ENCODE assay signal across 29 mouse cellular contexts in genomic region chr2:32676821-32677220, GRCm38 (mm10). TPM values are rescaled to one million over a fixed set of nuclear protein-coding genes. Genes with fewer than 3 reads are reported as not detected.
A peak's percentile ranks its signal among the peaks of the same experiment; 100 is the strongest.
DNase-seq lines count a peak whose midpoint lies in the region; ATAC-seq and TF ChIP-seq lines count a peak whose summit lies in the region.
"Had no signal": no experiment of that assay in that cellular context is flagged by ENCODE, and none has a peak within 500 bp of the region (broad histone marks: within the 10 kb centered on the region; RNA-seq: fewer than 3 reads in every experiment).

No protein-coding gene starts in this region.

- H3K27ac ChIP-seq in heart, postnatal 0 days (ENCODE audit: low read depth), result no peak overlapping the region
- H3K27ac ChIP-seq in liver, adult 2 months (replicated peaks; ENCODE audit: insufficient read depth, low read depth, low read length), result no peak overlapping the region
- no peak overlapping the region for H3K27ac ChIP-seq in liver, embryonic 12.5 days
- H3K27ac ChIP-seq in intestine, embryonic 16.5 days (ENCODE audit: low read length), result no peak overlapping the region
- H3K27ac ChIP-seq: embryonic facial prominence, embryonic 10.5 days; forebrain, embryonic 10.5 days; hindbrain, embryonic 15.5 days; liver, embryonic 15.5 days; midbrain, embryonic 13.5 days had no signal

- no peak for TF ChIP-seq EP300 in heart, postnatal 0 days (IDR thresholded peaks at IDR 0.05; ENCODE audit: low read depth)

- no peaks in the 10 kb centered on the region for H3K9me3 ChIP-seq in heart, postnatal 0 days (replicated peaks; ENCODE audit: control insufficient read depth, low read length)
- peaks cover 3% of the 10 kb centered on the region; the same call in 1 of the 2 replicates for H3K9me3 ChIP-seq in liver, embryonic 12.5 days (replicated peaks)
- H3K9me3 ChIP-seq in E14TG2a.4 (ENCODE audit: low read length), result no peaks in the 10 kb centered on the region
- H3K9me3 ChIP-seq in intestine, embryonic 16.5 days (ENCODE audit: control insufficient read depth, low read length), result no peaks in the 10 kb centered on the region
- H3K9me3 ChIP-seq: embryonic facial prominence, embryonic 10.5 days; forebrain, embryonic 10.5 days; hindbrain, embryonic 15.5 days; liver, embryonic 15.5 days; megakaryocyte, embryonic 14.5 days; midbrain, embryonic 13.5 days had no signal

- TF ChIP-seq POLR2A in liver, adult 2 months (IDR thresholded peaks at IDR 0.05; ENCODE audit: extremely low read depth, insufficient read depth, low read length), result no peak

- no peak overlapping the region for H3K9ac ChIP-seq in heart, postnatal 0 days (replicated peaks; ENCODE audit: low read depth, low read length)
- H3K9ac ChIP-seq in liver, adult 2 months (ENCODE audit: low read depth, low read length), result no peak overlapping the region
- H3K9ac ChIP-seq in liver, embryonic 12.5 days, result no peak overlapping the region
- no peak overlapping the region for H3K9ac ChIP-seq in intestine, embryonic 16.5 days (ENCODE audit: low read depth, low read length)
- H3K9ac ChIP-seq: hindbrain, embryonic 15.5 days; liver, embryonic 15.5 days; midbrain, embryonic 13.5 days had no signal

- H3K4me2 ChIP-seq in heart, postnatal 0 days (ENCODE audit: low read depth, low read length), result no peak overlapping the region
- no peak overlapping the region for H3K4me2 ChIP-seq in liver, embryonic 12.5 days
- H3K4me2 ChIP-seq in intestine, embryonic 16.5 days (ENCODE audit: low read depth, low read length), result no peak overlapping the region
- H3K4me2 ChIP-seq: hindbrain, embryonic 15.5 days; liver, embryonic 15.5 days; midbrain, embryonic 13.5 days had no signal

- WGBS in heart, postnatal 0 days, result 87% methylated on average over 3 of the region's 3 CpGs
- 88% methylated on average over 3 of the region's 3 CpGs for WGBS in liver, adult 2 months
- WGBS in liver, embryonic 12.5 days (ENCODE audit: insufficient replicate concordance), result 72% methylated on average over 3 of the region's 3 CpGs
- WGBS in intestine, embryonic 16.5 days, result 89% methylated on average over 3 of the region's 3 CpGs

- peaks cover 79% of the 10 kb centered on the region for H3K36me3 ChIP-seq in heart, postnatal 0 days (replicated peaks; ENCODE audit: control insufficient read depth, insufficient read depth, low read length)
- H3K36me3 ChIP-seq in liver, adult 2 months (ENCODE audit: control insufficient read depth, insufficient read depth, low read length), result peaks cover 1% of the 10 kb centered on the region; the same call in 1 of the 2 replicates
- H3K36me3 ChIP-seq in liver, embryonic 12.5 days, result peaks cover 81% of the 10 kb centered on the region
- H3K36me3 ChIP-seq in E14TG2a.4 (ENCODE audit: insufficient read depth, low read length), result peaks cover 94% of the 10 kb centered on the region
- H3K36me3 ChIP-seq in intestine, embryonic 16.5 days (ENCODE audit: control insufficient read depth, insufficient read depth, low read length), result no peaks in the 10 kb centered on the region
- H3K36me3 ChIP-seq: hindbrain, embryonic 15.5 days; midbrain, embryonic 13.5 days had no signal

- H3K4me1 ChIP-seq in heart, postnatal 0 days (ENCODE audit: control insufficient read depth, insufficient read depth), result peaks cover 11% of the 10 kb centered on the region; the same call in 1 of the 2 replicates
- H3K4me1 ChIP-seq in liver, adult 2 months (ENCODE audit: control insufficient read depth, insufficient read depth, low read length), result no peaks in the 10 kb centered on the region
- H3K4me1 ChIP-seq in liver, embryonic 12.5 days, result peaks cover 36% of the 10 kb centered on the region
- H3K4me1 ChIP-seq in E14TG2a.4 (replicated peaks; ENCODE audit: low read depth, low read length), result peaks cover 46% of the 10 kb centered on the region
- H3K4me1 ChIP-seq in intestine, embryonic 16.5 days (ENCODE audit: control insufficient read depth, insufficient read depth, low read length), result peaks cover 36% of the 10 kb centered on the region
- H3K4me1 ChIP-seq: midbrain, embryonic 13.5 days had no signal

- H3K27me3 ChIP-seq in heart, postnatal 0 days (ENCODE audit: control insufficient read depth, insufficient read depth, low read length), result no peaks in the 10 kb centered on the region
- no peaks in the 10 kb centered on the region for H3K27me3 ChIP-seq in liver, adult 2 months (ENCODE audit: control insufficient read depth, insufficient read depth, low read length)
- H3K27me3 ChIP-seq in liver, embryonic 12.5 days (replicated peaks), result no peaks in the 10 kb centered on the region
- H3K27me3 ChIP-seq in E14TG2a.4 (ENCODE audit: insufficient read depth, low read length), result no peaks in the 10 kb centered on the region
- H3K27me3 ChIP-seq in intestine, embryonic 16.5 days (replicated peaks; ENCODE audit: control insufficient read depth, insufficient read depth, low read length), result no peaks in the 10 kb centered on the region
- H3K27me3 ChIP-seq: hindbrain, embryonic 15.5 days; liver, embryonic 15.5 days; megakaryocyte, embryonic 14.5 days; midbrain, embryonic 13.5 days had no signal

- ATAC-seq in heart, postnatal 0 days (ENCODE audit: insufficient read depth, low read depth), result no peak
- no peak for ATAC-seq in liver, embryonic 12.5 days
- no peak for ATAC-seq in intestine, embryonic 16.5 days
- ATAC-seq: CD4-positive, CD25-positive, alpha-beta regulatory T cell, adult 4 months; forebrain, embryonic 16.5 days; midbrain, embryonic 13.5 days had no signal

- peak; percentile 16; the same call in 1 of the 2 replicates for TF ChIP-seq CTCF in heart, postnatal 0 days (IDR thresholded peaks at IDR 0.05; ENCODE audit: low read depth)
- peak; percentile 17; the same call in 1 of the 2 replicates for TF ChIP-seq CTCF in liver, adult 2 months (IDR thresholded peaks at IDR 0.05; ENCODE audit: low read depth, low read length)
- peak; percentile 24 for TF ChIP-seq CTCF in E14TG2a.4 (conservative IDR thresholded peaks at IDR 0.05; ENCODE audit: low read length)

- H3K79me2 ChIP-seq in liver, adult 2 months (ENCODE audit: control insufficient read depth, insufficient read depth, low read length), result no peaks in the 10 kb centered on the region

- DNase-seq in heart, postnatal 0 days (ENCODE audit: low spot score), result no peak
- no peak for DNase-seq in heart, adult 18-20 months
- no peak for DNase-seq in liver, adult 2 months (ENCODE audit: extremely low read depth, low read depth, low spot score)
- DNase-seq in ZHBTc4 (ENCODE audit: low read depth, low spot score), result peak; percentile 57
- no peak for DNase-seq in embryo, embryonic 10.5 days (ENCODE audit: low spot score)
- DNase-seq: adrenal gland, postnatal 36 days; cerebellum, adult 11 months; cerebellum, adult 9-11 months; gastrocnemius, postnatal 25 days; heart, postnatal 4 days; kidney, adult 11 months; kidney, postnatal 14 days; layer of hippocampus, postnatal 36 days; lung, postnatal 10 days; right cerebral cortex, postnatal 25 days; spleen, adult 18-20 months; thymus, postnatal 25 days had no signal

- H3K4me3 ChIP-seq in heart, postnatal 0 days (ENCODE audit: low read depth, low read length), result no peak overlapping the region
- H3K4me3 ChIP-seq in liver, adult 2 months (ENCODE audit: insufficient read depth, low read depth, low read length), result no peak overlapping the region
- no peak overlapping the region for H3K4me3 ChIP-seq in liver, embryonic 12.5 days
- H3K4me3 ChIP-seq in E14TG2a.4 (replicated peaks; ENCODE audit: low read length), result no peak overlapping the region
- no peak overlapping the region for H3K4me3 ChIP-seq in intestine, embryonic 16.5 days (ENCODE audit: low read length)
- H3K4me3 ChIP-seq: embryonic facial prominence, embryonic 10.5 days; forebrain, embryonic 10.5 days; hindbrain, embryonic 15.5 days; liver, embryonic 15.5 days; megakaryocyte, embryonic 14.5 days; midbrain, embryonic 13.5 days had no signal

RNA-seq across cellular contexts. Expression of gene Fpgs, which starts 27.1 kb away (rescaled TPM):
- 13.6 and 14.5 TPM in 2 replicates for total RNA-seq in heart, postnatal 0 days (2014; rRNA removed; ENCODE audit: low replicate concordance)
- 8.5 and 10.9 TPM in 2 replicates for polyA plus RNA-seq in heart, postnatal 0 days (2015; fragmentation: Nextera tagmentation; extraction: Ambion mirVana)
- total RNA-seq in heart, adult 18-20 months (2021), result 1 to 10 TPM; 4.4 to 5.0 TPM
- total RNA-seq in liver, adult 2 months (2014; rRNA removed), result 158 and 175 TPM in 2 replicates
- 414 and 481 TPM in 2 replicates for polyA plus RNA-seq in liver, adult 2 months (2012; rRNA removed)
- 32.8 and 35.8 TPM in 2 replicates for polyA plus RNA-seq in liver, embryonic 12.5 days (2016; fragmentation: Nextera tagmentation; extraction: Ambion mirVana)
- 29.8 and 32.0 TPM in 2 replicates for polyA plus RNA-seq in intestine, embryonic 16.5 days (2015; fragmentation: Nextera tagmentation; extraction: Ambion mirVana)

RNA-seq across cellular contexts. Expression of gene Eng, which starts 30.4 kb away (rescaled TPM):
- total RNA-seq in heart, postnatal 0 days (2014; rRNA removed; ENCODE audit: low replicate concordance), result 123 and 148 TPM in 2 replicates
- 133 and 137 TPM in 2 replicates for polyA plus RNA-seq in heart, postnatal 0 days (2015; fragmentation: Nextera tagmentation; extraction: Ambion mirVana)
- total RNA-seq in heart, adult 18-20 months (2021), result 100 to 1,000 TPM in 1 of 2 experiments, 10 to 100 TPM in 1; 95.1 to 106 TPM
- total RNA-seq in liver, adult 2 months (2014; rRNA removed), result 14.2 and 25.9 TPM in 2 replicates
- 55.0 and 70.8 TPM in 2 replicates for polyA plus RNA-seq in liver, adult 2 months (2012; rRNA removed)
- polyA plus RNA-seq in liver, embryonic 12.5 days (2016; fragmentation: Nextera tagmentation; extraction: Ambion mirVana), result 32.4 and 35.4 TPM in 2 replicates
- 66.8 and 70.3 TPM in 2 replicates for polyA plus RNA-seq in intestine, embryonic 16.5 days (2015; fragmentation: Nextera tagmentation; extraction: Ambion mirVana)
- polyA plus RNA-seq: CD4-positive, CD25-positive, alpha-beta regulatory T cell, adult 4 months had no signal

RNA-seq across cellular contexts. Expression of gene Cdk9, which starts 36.1 kb away (rescaled TPM):
- 42.4 and 58.4 TPM in 2 replicates for total RNA-seq in heart, postnatal 0 days (2014; rRNA removed; ENCODE audit: low replicate concordance)
- polyA plus RNA-seq in heart, postnatal 0 days (2015; fragmentation: Nextera tagmentation; extraction: Ambion mirVana), result 33.1 and 35.5 TPM in 2 replicates
- total RNA-seq in heart, adult 18-20 months (2021), result 10 to 100 TPM; 22.4 to 24.1 TPM
- 19.5 and 27.3 TPM in 2 replicates for total RNA-seq in liver, adult 2 months (2014; rRNA removed)
- 46.6 and 63.7 TPM in 2 replicates for polyA plus RNA-seq in liver, adult 2 months (2012; rRNA removed)
- 85.3 and 86.1 TPM in 2 replicates for polyA plus RNA-seq in liver, embryonic 12.5 days (2016; fragmentation: Nextera tagmentation; extraction: Ambion mirVana)
- polyA plus RNA-seq in intestine, embryonic 16.5 days (2015; fragmentation: Nextera tagmentation; extraction: Ambion mirVana), result 83.4 and 86.0 TPM in 2 replicates

RNA-seq across cellular contexts. Expression of gene Sh2d3c, which starts 44.0 kb away (rescaled TPM):
- total RNA-seq in heart, postnatal 0 days (2014; rRNA removed; ENCODE audit: low replicate concordance), result 17.0 and 26.2 TPM in 2 replicates
- polyA plus RNA-seq in heart, postnatal 0 days (2015; fragmentation: Nextera tagmentation; extraction: Ambion mirVana), result 22.9 and 24.2 TPM in 2 replicates
- 10 to 100 TPM; 23.1 to 30.8 TPM for total RNA-seq in heart, adult 18-20 months (2021)
- total RNA-seq in liver, adult 2 months (2014; rRNA removed), result 2.2 and 3.2 TPM in 2 replicates
- polyA plus RNA-seq in liver, adult 2 months (2012; rRNA removed), result 7.5 and 10.4 TPM in 2 replicates
- 9.7 and 10.1 TPM in 2 replicates for polyA plus RNA-seq in liver, embryonic 12.5 days (2016; fragmentation: Nextera tagmentation; extraction: Ambion mirVana)
- 26.1 and 26.5 TPM in 2 replicates for polyA plus RNA-seq in intestine, embryonic 16.5 days (2015; fragmentation: Nextera tagmentation; extraction: Ambion mirVana)

RNA-seq across cellular contexts. Expression of gene Ak1, which starts 55.3 kb away (rescaled TPM):
- total RNA-seq in heart, postnatal 0 days (2014; rRNA removed; ENCODE audit: low replicate concordance), result 544 and 572 TPM in 2 replicates
- 721 and 737 TPM in 2 replicates for polyA plus RNA-seq in heart, postnatal 0 days (2015; fragmentation: Nextera tagmentation; extraction: Ambion mirVana)
- total RNA-seq in heart, adult 18-20 months (2021), result 100 to 1,000 TPM; 654 to 691 TPM
- 0.47 and 1.4 TPM in 2 replicates for total RNA-seq in liver, adult 2 months (2014; rRNA removed)
- 0.26 and 0.34 TPM in 2 replicates for polyA plus RNA-seq in liver, adult 2 months (2012; rRNA removed)
- 2.6 TPM in 2 replicates for polyA plus RNA-seq in liver, embryonic 12.5 days (2016; fragmentation: Nextera tagmentation; extraction: Ambion mirVana)
- 15.3 and 18.6 TPM in 2 replicates for polyA plus RNA-seq in intestine, embryonic 16.5 days (2015; fragmentation: Nextera tagmentation; extraction: Ambion mirVana)
- total RNA-seq: monocyte, adult 5-6 weeks had no signal
- polyA plus RNA-seq: CD4-positive, CD25-positive, alpha-beta regulatory T cell, adult 4 months had no signal

Comparison
In these comparisons a context has a peak if more than half of its experiments do, and no peak if none do; other contexts are left out.
1. RNA of gene Fpgs, which starts 27.1 kb away (polyA plus RNA-seq): 414 to 481 TPM in liver, adult 2 months; 32.8 to 35.8 TPM in liver, embryonic 12.5 days, 29.8 to 32.0 TPM in intestine, embryonic 16.5 days and 8.5 to 10.9 TPM in heart, postnatal 0 days; every median in the first group is over 10 times any median in the second.
2. Peak in every context shown above with its lines, with median percentiles within 50 percentile points of each other: CTCF ChIP-seq.